Mouse (Mus musculus): ENCODE data around the gene Olfr713. TPM values are rescaled to one million over a fixed set of nuclear protein-coding genes. Genes with fewer than 3 reads are reported as not detected.

Gene Olfr713
- not detected in 2 replicates for polyA plus RNA-seq (2015; fragmentation: Nextera tagmentation; extraction: Ambion mirVana)

GRCm38 (mm10) chr7:107030874-107031273 is at the start of gene Olfr713:
Gene Olfr713 (plus strand): TSS chr7:107031174.
- Histone ChIP-seq H3K9me3 (ENCODE audit: control insufficient read depth, low read length) (no peaks in the 10 kb centered on the region), H3K27me3 (replicated peaks; ENCODE audit: control insufficient read depth, insufficient read depth, low read length) (no peaks in the 10 kb centered on the region), H3K4me1 (replicated peaks; ENCODE audit: control insufficient read depth, insufficient read depth, low read length) (no peaks in the 10 kb centered on the region), H3K9ac (replicated peaks; ENCODE audit: low read depth, low read length) (no peak within 1 kb of the TSS), H3K4me2 (ENCODE audit: low read length) (no peak within 1 kb of the TSS), H3K36me3 (ENCODE audit: control insufficient read depth, insufficient read depth) (no peaks in the 10 kb centered on the region), H3K27ac (ENCODE audit: low read length) (no peak within 1 kb of the TSS), H3K4me3 (replicated peaks; ENCODE audit: low read length) (no peak within 1 kb of the TSS)
- WGBS, result 85% methylated on average over 1 of the region's 1 CpGs
- ATAC-seq, result no peak

GRCm38 (mm10) chr7:106985236-106985635 is 45.7 kb upstream of the Olfr713 start:
- ATAC-seq, result no peak
- WGBS, result 84% methylated on average over 3 of the region's 3 CpGs
- H3K4me2 ChIP-seq (ENCODE audit: low read length), result no peak overlapping the region
- no peaks in the 10 kb centered on the region for H3K4me1 ChIP-seq (replicated peaks; ENCODE audit: control insufficient read depth, insufficient read depth, low read length)
- no peaks in the 10 kb centered on the region for H3K9me3 ChIP-seq (ENCODE audit: control insufficient read depth, low read length)
- no peaks in the 10 kb centered on the region for H3K27me3 ChIP-seq (replicated peaks; ENCODE audit: control insufficient read depth, insufficient read depth, low read length)
- no peak overlapping the region for H3K9ac ChIP-seq (replicated peaks; ENCODE audit: low read depth, low read length)
- H3K4me3 ChIP-seq (replicated peaks; ENCODE audit: low read length), result no peak overlapping the region
- no peak overlapping the region for H3K27ac ChIP-seq (ENCODE audit: low read length)
- H3K36me3 ChIP-seq (ENCODE audit: control insufficient read depth, insufficient read depth), result no peaks in the 10 kb centered on the region

- no peak for ATAC-seq
- Histone ChIP-seq H3K4me1 (replicated peaks; ENCODE audit: control insufficient read depth, insufficient read depth, low read length) (no peaks in the 10 kb centered on the region), H3K9me3 (ENCODE audit: control insufficient read depth, low read length) (no peaks in the 10 kb centered on the region), H3K4me2 (ENCODE audit: low read length) (no peak overlapping the region), H3K27ac (ENCODE audit: low read length) (no peak overlapping the region), H3K4me3 (replicated peaks; ENCODE audit: low read length) (no peak overlapping the region), H3K27me3 (replicated peaks; ENCODE audit: control insufficient read depth, insufficient read depth, low read length) (no peaks in the 10 kb centered on the region), H3K36me3 (ENCODE audit: control insufficient read depth, insufficient read depth) (no peaks in the 10 kb centered on the region), H3K9ac (replicated peaks; ENCODE audit: low read depth, low read length) (no peak overlapping the region)
- whole genome bisulfite sequencing, result 86% methylated on average over 7 of the region's 7 CpGs
Observed at GRCm38 (mm10) chr7:107000798-107001197, 30.2 kb upstream of the Olfr713 start.

- H3K9ac ChIP-seq (replicated peaks; ENCODE audit: low read depth, low read length), result no peak overlapping the region
- no peak overlapping the region for H3K4me3 ChIP-seq (replicated peaks; ENCODE audit: low read length)
- no peak overlapping the region for H3K27ac ChIP-seq (ENCODE audit: low read length)
- H3K36me3 ChIP-seq (ENCODE audit: control insufficient read depth, insufficient read depth), result no peaks in the 10 kb centered on the region
- ATAC-seq, result no peak
- H3K27me3 ChIP-seq (replicated peaks; ENCODE audit: control insufficient read depth, insufficient read depth, low read length), result no peaks in the 10 kb centered on the region
- WGBS, result 71% methylated on average over 3 of the region's 3 CpGs
- no peaks in the 10 kb centered on the region for H3K4me1 ChIP-seq (replicated peaks; ENCODE audit: control insufficient read depth, insufficient read depth, low read length)
- no peaks in the 10 kb centered on the region for H3K9me3 ChIP-seq (ENCODE audit: control insufficient read depth, low read length)
- H3K4me2 ChIP-seq (ENCODE audit: low read length), result no peak overlapping the region
Observed at GRCm38 (mm10) chr7:107004169-107004568, 26.8 kb upstream of the Olfr713 start.

GRCm38 (mm10) chr7:107005972-107006371 is 25.0 kb upstream of the Olfr713 start, which contains the start of gene Olfr2:
Gene Olfr2 (minus strand): TSS chr7:107006072.
- no peak for ATAC-seq

GRCm38 (mm10) chr7:107039934-107040563 is 9.1 kb downstream of the Olfr713 start:
- Histone ChIP-seq H3K4me1 (replicated peaks; ENCODE audit: control insufficient read depth, insufficient read depth, low read length) (no peaks in the 10 kb centered on the region), H3K36me3 (ENCODE audit: control insufficient read depth, insufficient read depth) (no peaks in the 10 kb centered on the region), H3K4me3 (replicated peaks; ENCODE audit: low read length) (no peak overlapping the region), H3K4me2 (ENCODE audit: low read length) (no peak overlapping the region), H3K27ac (ENCODE audit: low read length) (no peak overlapping the region), H3K9ac (replicated peaks; ENCODE audit: low read depth, low read length) (no peak overlapping the region), H3K9me3 (ENCODE audit: control insufficient read depth, low read length) (no peaks in the 10 kb centered on the region), H3K27me3 (replicated peaks; ENCODE audit: control insufficient read depth, insufficient read depth, low read length) (no peaks in the 10 kb centered on the region)
- WGBS, result 77% methylated on average over 2 of the region's 2 CpGs
- no peak for ATAC-seq

More at GRCm38 (mm10) chr7:107005972-107006371, 25.0 kb upstream of the Olfr713 start, which contains the start of gene Olfr2:
- H3K27ac ChIP-seq (ENCODE audit: low read length), result no peak within 1 kb of the TSS
- 57% methylated on average over 1 of the region's 1 CpGs for WGBS
- no peak within 1 kb of the TSS for H3K4me2 ChIP-seq (ENCODE audit: low read length)
- no peak within 1 kb of the TSS for H3K4me3 ChIP-seq (replicated peaks; ENCODE audit: low read length)
- H3K27me3 ChIP-seq (replicated peaks; ENCODE audit: control insufficient read depth, insufficient read depth, low read length), result no peaks in the 10 kb centered on the region
- H3K4me1 ChIP-seq (replicated peaks; ENCODE audit: control insufficient read depth, insufficient read depth, low read length), result no peaks in the 10 kb centered on the region
- no peak within 1 kb of the TSS for H3K9ac ChIP-seq (replicated peaks; ENCODE audit: low read depth, low read length)
- H3K9me3 ChIP-seq (ENCODE audit: control insufficient read depth, low read length), result no peaks in the 10 kb centered on the region
- H3K36me3 ChIP-seq (ENCODE audit: control insufficient read depth, insufficient read depth), result no peaks in the 10 kb centered on the region

- H3K36me3 ChIP-seq (ENCODE audit: control insufficient read depth, insufficient read depth), result no peaks in the 10 kb centered on the region
- no peak overlapping the region for H3K4me3 ChIP-seq (replicated peaks; ENCODE audit: low read length)
- no peaks in the 10 kb centered on the region for H3K27me3 ChIP-seq (replicated peaks; ENCODE audit: control insufficient read depth, insufficient read depth, low read length)
- no peak overlapping the region for H3K9ac ChIP-seq (replicated peaks; ENCODE audit: low read depth, low read length)
- WGBS, result 85% methylated on average over 3 of the region's 3 CpGs
- no peaks in the 10 kb centered on the region for H3K9me3 ChIP-seq (ENCODE audit: control insufficient read depth, low read length)
- H3K27ac ChIP-seq (ENCODE audit: low read length), result no peak overlapping the region
- no peaks in the 10 kb centered on the region for H3K4me1 ChIP-seq (replicated peaks; ENCODE audit: control insufficient read depth, insufficient read depth, low read length)
- no peak for ATAC-seq
- no peak overlapping the region for H3K4me2 ChIP-seq (ENCODE audit: low read length)
Observed at GRCm38 (mm10) chr7:107043136-107043535, 12.2 kb downstream of the Olfr713 start.

- no peak for ATAC-seq
- Histone ChIP-seq H3K36me3 (ENCODE audit: control insufficient read depth, insufficient read depth) (no peaks in the 10 kb centered on the region), H3K4me2 (ENCODE audit: low read length) (no peak overlapping the region), H3K4me1 (replicated peaks; ENCODE audit: control insufficient read depth, insufficient read depth, low read length) (no peaks in the 10 kb centered on the region), H3K9me3 (ENCODE audit: control insufficient read depth, low read length) (no peaks in the 10 kb centered on the region), H3K4me3 (replicated peaks; ENCODE audit: low read length) (no peak overlapping the region), H3K27ac (ENCODE audit: low read length) (no peak overlapping the region), H3K27me3 (replicated peaks; ENCODE audit: control insufficient read depth, insufficient read depth, low read length) (no peaks in the 10 kb centered on the region), H3K9ac (replicated peaks; ENCODE audit: low read depth, low read length) (no peak overlapping the region)
- 93% methylated on average over 1 of the region's 1 CpGs for WGBS
Observed at GRCm38 (mm10) chr7:107044407-107044806, 13.4 kb downstream of the Olfr713 start.

GRCm38 (mm10) chr7:107045833-107046232 is 14.9 kb downstream of the Olfr713 start:
- Histone ChIP-seq H3K9ac (replicated peaks; ENCODE audit: low read depth, low read length) (no peak overlapping the region), H3K4me1 (replicated peaks; ENCODE audit: control insufficient read depth, insufficient read depth, low read length) (no peaks in the 10 kb centered on the region), H3K9me3 (ENCODE audit: control insufficient read depth, low read length) (no peaks in the 10 kb centered on the region), H3K36me3 (ENCODE audit: control insufficient read depth, insufficient read depth) (no peaks in the 10 kb centered on the region), H3K4me2 (ENCODE audit: low read length) (no peak overlapping the region), H3K27me3 (replicated peaks; ENCODE audit: control insufficient read depth, insufficient read depth, low read length) (no peaks in the 10 kb centered on the region), H3K27ac (ENCODE audit: low read length) (no peak overlapping the region), H3K4me3 (replicated peaks; ENCODE audit: low read length) (no peak overlapping the region)
- peak; percentile 40; the same call in 1 of the 2 replicates for ATAC-seq
- 5% methylated on average over 5 of the region's 5 CpGs for WGBS

- Histone ChIP-seq H3K4me2 (ENCODE audit: low read length) (no peak overlapping the region), H3K9ac (replicated peaks; ENCODE audit: low read depth, low read length) (no peak overlapping the region), H3K4me3 (replicated peaks; ENCODE audit: low read length) (no peak overlapping the region), H3K27me3 (replicated peaks; ENCODE audit: control insufficient read depth, insufficient read depth, low read length) (no peaks in the 10 kb centered on the region), H3K27ac (ENCODE audit: low read length) (no peak overlapping the region), H3K36me3 (ENCODE audit: control insufficient read depth, insufficient read depth) (no peaks in the 10 kb centered on the region), H3K9me3 (ENCODE audit: control insufficient read depth, low read length) (no peaks in the 10 kb centered on the region), H3K4me1 (replicated peaks; ENCODE audit: control insufficient read depth, insufficient read depth, low read length) (no peaks in the 10 kb centered on the region)
- 27% methylated on average over 3 of the region's 3 CpGs for WGBS
- ATAC-seq, result no peak
Observed at GRCm38 (mm10) chr7:107047578-107047977, 16.6 kb downstream of the Olfr713 start.

All from forebrain, embryonic 16.5 days (tissue).